Mouse (Mus musculus) left cerebral cortex, adult 8-10 months (tissue): ENCODE data around the gene Plagl2. TPM values are rescaled to one million over a fixed set of nuclear protein-coding genes. Genes with fewer than 3 reads are reported as not detected.
"Not testable (repeated sequence)": the region's sequence is repeated elsewhere in the genome, so short reads cannot be mapped to it uniquely, and the experiment has no call there.

Experiments used
- DNase-seq, 2 experiments: peaks; one replicate each; pipeline ENCODE4 v3.0.0; 2022; ENCODE audit warnings: low spot score in 2 of 2
- total RNA-seq, 4 experiments: library from RNA; stranded (reverse); gene quantifications; 2 replicates each; pipeline ENCODE4 v1.2.4; 2022

Plagl2 gene
- 1 to 10 TPM; 5.8 to 6.8 (median 6.1) TPM for total RNA-seq

- peak; percentile 65 to 84 for DNase-seq
These were observed at the start of gene Plagl2, which contains the start of gene Pofut1 for GRCm38 (mm10) chr2:153241250-153242014. TSS of gene Plagl2 (minus strand) at chr2:153241426. TSS of gene Pofut1 (plus strand) at chr2:153241533.

- no peak for DNase-seq
These were observed 46.6 kb upstream of the Plagl2 start for GRCm38 (mm10) chr2:153287835-153288234.

GRCm38 (mm10) chr2:153286524-153286923, 45.3 kb upstream of the Plagl2 start:
- no peak for DNase-seq

- no peak for DNase-seq
These were observed 42.7 kb upstream of the Plagl2 start for GRCm38 (mm10) chr2:153283919-153284318.

GRCm38 (mm10) chr2:153278357-153278756, 37.1 kb upstream of the Plagl2 start:
- no peak for DNase-seq

GRCm38 (mm10) chr2:153276846-153277245, 35.6 kb upstream of the Plagl2 start:
- DNase-seq = not testable (repeated sequence)

- DNase-seq = no peak
These were observed 35.2 kb upstream of the Plagl2 start for GRCm38 (mm10) chr2:153276440-153276839.

- DNase-seq = not testable (repeated sequence)
These were observed 34.4 kb upstream of the Plagl2 start for GRCm38 (mm10) chr2:153275577-153275976.

- no peak for DNase-seq
These were observed 33.7 kb upstream of the Plagl2 start for GRCm38 (mm10) chr2:153274919-153275247.

- DNase-seq = not testable (repeated sequence)
These were observed 33.1 kb upstream of the Plagl2 start for GRCm38 (mm10) chr2:153274200-153274918.

- not testable (repeated sequence) for DNase-seq
These were observed 29.1 kb upstream of the Plagl2 start for GRCm38 (mm10) chr2:153270231-153270915.

- no peak for DNase-seq
These were observed 26.1 kb upstream of the Plagl2 start for GRCm38 (mm10) chr2:153267331-153267730.

GRCm38 (mm10) chr2:153263053-153263452, 21.8 kb upstream of the Plagl2 start:
- no peak for DNase-seq

GRCm38 (mm10) chr2:153259864-153260674, 18.8 kb upstream of the Plagl2 start:
- DNase-seq = no peak

- DNase-seq = no peak
These were observed 18.0 kb upstream of the Plagl2 start for GRCm38 (mm10) chr2:153259030-153259863.

GRCm38 (mm10) chr2:153256604-153257003, 15.4 kb upstream of the Plagl2 start:
- DNase-seq = no peak

- DNase-seq = no peak
These were observed 8.5 kb upstream of the Plagl2 start for GRCm38 (mm10) chr2:153249751-153250150.

- no peak for DNase-seq
These were observed 930 bp upstream of the Plagl2 start for GRCm38 (mm10) chr2:153242156-153242555.

- DNase-seq = peak in 1 of 2 experiments; percentile 12
These were observed 458 bp downstream of the Plagl2 start for GRCm38 (mm10) chr2:153240701-153241235.
